Mouse (Mus musculus) retina, adult 2 months (tissue): ENCODE data around the gene Pcnx.

Experiments used
- DNase-seq: peaks from one replicate; pipeline ENCODE4 v3.0.0-alpha.2; 2012; ENCODE audit warnings: low read depth, low spot score

The Pcnx gene

GRCm38 (mm10) chr12:81904456-81904855, 44.6 kb downstream of the Pcnx start:
- no peak for DNase-seq

DNA sequence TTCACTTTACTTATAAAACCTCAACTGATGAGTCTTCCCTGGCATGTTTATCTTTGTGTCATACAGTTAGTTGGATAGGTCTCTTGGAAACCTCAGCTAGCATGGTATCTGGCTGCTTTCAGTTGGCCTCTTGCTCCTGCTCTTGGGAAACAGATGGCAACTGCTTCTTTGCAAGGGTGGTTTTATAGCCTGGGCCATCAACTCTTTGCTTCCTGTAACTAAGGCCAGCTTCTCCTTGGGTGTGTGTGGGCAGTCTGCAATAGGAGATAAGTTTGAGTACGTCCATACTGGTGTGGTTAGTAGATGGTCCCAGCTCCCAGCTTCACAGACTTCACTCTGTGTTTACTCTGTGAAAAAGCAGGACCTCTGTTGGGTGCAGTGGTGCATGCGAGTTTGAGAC, 46.0 kb downstream of the Pcnx start:
- DNase-seq = no peak

DNA sequence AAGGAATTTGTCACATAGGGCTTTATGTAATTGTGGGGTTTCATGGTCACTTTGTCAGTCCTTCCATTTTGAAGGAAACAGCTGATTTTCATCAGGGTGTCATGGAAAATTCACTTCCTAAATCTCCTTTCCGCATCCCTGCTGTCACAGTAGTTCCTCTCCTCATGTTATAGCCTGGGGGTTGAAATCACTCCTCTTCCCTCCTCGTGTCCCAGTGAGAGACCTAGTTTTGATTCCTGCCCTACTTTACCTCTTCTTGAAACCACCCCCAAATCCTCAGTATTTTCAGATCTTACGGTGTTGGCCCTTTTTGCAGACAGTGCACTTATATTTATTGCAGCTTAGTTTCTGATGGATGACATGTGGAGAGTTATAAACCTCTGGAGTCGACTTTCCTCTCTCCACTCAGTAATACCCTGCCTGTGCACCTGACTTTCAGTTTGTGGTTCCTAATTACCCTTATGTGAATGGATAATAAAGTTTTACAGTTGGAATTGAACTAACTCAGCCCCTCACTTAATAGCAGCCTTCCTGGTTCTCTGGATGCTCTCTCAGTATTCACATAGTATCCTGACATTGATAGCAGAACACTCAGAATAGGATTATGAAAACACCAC, 48.0 kb downstream of the Pcnx start:
- DNase-seq = no peak

- DNase-seq = no peak
Observed at GRCm38 (mm10) chr12:81910439-81910838, 50.6 kb downstream of the Pcnx start.

- peak; percentile 48 for DNase-seq
Observed at GRCm38 (mm10) chr12:81915176-81915950, 55.5 kb downstream of the Pcnx start.

- no peak for DNase-seq
Observed at GRCm38 (mm10) chr12:81918346-81918745, 58.5 kb downstream of the Pcnx start.

DNA sequence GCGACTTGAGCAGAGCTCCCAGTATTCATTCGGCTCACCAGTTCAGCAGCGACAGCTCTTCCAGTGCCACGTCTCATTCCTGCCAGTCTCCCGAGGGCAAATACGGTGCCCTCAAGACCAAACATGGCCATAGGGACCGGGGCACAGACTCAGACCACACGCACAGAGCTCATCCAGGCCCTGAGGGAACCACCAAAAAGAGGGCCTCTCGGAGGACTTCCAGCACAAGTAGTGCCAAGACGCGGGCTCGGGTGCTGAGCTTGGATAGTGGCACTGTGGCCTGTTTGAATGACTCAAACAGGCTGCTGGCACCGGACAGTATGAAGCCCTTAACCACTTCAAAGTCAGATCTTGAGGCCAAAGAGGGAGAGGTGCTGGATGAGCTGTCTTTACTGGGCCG, 59.1 kb downstream of the Pcnx start:
- DNase-seq = no peak

- no peak for DNase-seq
Observed at GRCm38 (mm10) chr12:81920027-81920426, 60.2 kb downstream of the Pcnx start.

- no peak for DNase-seq
Observed at GRCm38 (mm10) chr12:81920614-81921013, 60.8 kb downstream of the Pcnx start.

GRCm38 (mm10) chr12:81921785-81922184, 62.0 kb downstream of the Pcnx start:
- no peak for DNase-seq

GRCm38 (mm10) chr12:81922838-81923237, 63.0 kb downstream of the Pcnx start:
- DNase-seq = no peak

DNA sequence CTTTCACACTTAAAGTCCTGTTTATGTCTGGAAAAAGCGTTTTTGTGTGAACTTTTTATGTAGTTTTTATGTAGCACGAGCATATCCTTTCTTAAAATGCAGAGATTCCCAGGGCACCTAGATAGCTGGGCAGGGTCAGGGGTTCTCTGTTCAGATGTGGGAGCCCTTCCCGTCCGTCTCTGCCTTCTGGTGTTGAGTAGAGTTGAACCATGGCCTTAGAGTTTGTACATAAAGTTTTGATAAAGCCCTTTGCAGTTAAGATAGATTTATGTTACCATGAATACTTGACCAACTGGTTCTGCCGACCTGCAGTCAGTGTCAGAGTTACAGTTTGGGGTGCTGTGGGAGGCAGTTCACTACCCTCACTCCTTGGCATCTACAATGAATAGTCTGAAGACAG, 67.3 kb downstream of the Pcnx start:
- DNase-seq = no peak

DNA sequence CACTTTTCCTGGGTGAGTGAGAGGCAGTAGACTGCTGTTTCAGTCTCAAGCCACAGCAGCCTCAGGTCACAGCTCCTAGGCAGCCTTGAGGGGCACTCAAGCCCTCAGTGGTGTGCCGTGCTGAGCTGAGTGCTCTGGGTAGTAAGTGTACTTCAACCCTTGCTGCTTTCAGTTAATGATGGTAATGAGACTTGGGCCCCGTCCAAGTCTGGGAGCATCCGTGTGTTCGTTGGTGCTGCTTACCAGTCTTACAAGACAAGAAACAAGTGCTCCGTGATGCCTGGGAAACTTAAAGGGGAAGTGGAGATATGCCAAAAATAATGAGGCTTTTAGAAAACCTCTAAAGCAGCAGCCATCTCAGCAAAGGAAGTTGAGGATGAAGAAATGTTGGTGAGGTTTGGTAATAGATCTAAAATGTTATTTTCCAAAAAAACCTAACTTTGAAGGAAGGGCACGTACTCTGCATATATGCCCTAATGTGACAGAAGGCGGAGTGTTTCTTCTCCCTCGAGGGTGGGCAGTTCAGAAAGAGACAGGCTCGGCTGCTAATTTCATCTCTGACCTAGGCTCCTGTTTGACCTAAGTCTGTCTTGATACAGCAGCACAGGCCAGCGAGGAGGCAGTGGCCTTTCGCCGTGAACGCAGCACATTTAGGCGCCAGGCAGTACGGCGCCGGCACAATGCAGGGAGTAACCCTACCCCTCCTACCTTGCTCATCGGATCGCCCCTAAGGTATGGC, 68.0 kb downstream of the Pcnx start:
- no peak for DNase-seq

DNA sequence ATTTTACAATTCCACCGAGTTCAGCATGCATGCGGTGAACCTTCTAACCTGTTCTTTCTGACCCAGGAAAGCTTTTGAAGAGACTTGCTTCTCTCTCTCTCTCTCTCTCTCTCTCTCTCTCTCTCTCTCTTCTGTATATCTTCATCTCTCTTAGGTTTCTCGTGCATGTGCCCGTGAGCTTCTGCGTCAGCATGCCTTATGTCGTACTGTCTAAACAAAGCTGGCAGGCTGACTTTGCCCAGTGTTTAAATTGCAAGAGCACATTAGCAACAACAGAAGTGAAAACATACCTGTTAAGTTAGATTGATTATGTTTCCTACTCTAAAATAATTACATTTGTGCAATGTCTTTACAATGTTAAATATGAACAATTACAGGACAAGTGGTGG, 68.6 kb downstream of the Pcnx start:
- no peak for DNase-seq

GRCm38 (mm10) chr12:81932015-81932414, 72.2 kb downstream of the Pcnx start:
- no peak for DNase-seq

DNA sequence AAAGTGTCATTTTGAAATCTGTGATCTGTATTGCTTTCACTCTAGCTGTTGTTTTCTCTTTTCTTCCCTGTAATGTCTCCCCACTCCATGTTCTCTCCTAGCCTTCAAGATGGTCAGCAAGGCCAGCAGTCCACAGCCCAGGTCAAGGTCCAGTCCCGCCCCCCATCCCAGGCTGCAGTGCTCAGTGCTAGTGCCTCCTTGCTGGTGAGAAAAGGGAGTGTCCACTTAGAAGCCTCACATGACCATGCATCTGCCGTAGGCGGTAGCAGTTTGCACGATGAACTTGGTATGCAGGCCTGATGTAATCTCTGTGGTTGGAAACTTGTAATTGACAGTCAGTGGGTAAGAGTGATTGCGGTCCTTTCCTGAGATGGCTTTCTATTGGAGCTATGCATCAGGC, 73.6 kb downstream of the Pcnx start:
- no peak for DNase-seq

DNA sequence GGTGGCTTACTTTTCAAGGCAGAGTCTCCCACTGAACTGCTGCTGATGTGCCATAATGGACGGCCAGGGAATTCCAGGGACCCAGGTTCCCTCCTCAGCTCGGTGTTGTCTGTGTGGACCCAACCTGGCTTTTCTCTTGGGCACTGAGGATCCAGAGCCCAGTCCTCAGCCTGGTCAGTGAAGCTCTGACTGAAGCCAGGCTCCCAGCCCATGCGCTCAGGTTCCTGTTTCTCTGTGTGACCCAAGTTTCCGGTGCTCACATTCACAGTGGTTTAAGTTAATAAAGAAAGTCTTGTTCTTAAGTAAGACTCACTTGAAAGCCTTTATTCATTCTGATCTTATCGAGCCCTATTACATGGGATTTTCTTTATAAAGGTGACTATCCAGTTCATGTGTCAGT, 74.7 kb downstream of the Pcnx start:
- DNase-seq = no peak

- no peak for DNase-seq
Observed at GRCm38 (mm10) chr12:81936066-81936465, 76.2 kb downstream of the Pcnx start.

- DNase-seq = no peak
Observed at GRCm38 (mm10) chr12:81941191-81941590, 81.4 kb downstream of the Pcnx start.

DNA sequence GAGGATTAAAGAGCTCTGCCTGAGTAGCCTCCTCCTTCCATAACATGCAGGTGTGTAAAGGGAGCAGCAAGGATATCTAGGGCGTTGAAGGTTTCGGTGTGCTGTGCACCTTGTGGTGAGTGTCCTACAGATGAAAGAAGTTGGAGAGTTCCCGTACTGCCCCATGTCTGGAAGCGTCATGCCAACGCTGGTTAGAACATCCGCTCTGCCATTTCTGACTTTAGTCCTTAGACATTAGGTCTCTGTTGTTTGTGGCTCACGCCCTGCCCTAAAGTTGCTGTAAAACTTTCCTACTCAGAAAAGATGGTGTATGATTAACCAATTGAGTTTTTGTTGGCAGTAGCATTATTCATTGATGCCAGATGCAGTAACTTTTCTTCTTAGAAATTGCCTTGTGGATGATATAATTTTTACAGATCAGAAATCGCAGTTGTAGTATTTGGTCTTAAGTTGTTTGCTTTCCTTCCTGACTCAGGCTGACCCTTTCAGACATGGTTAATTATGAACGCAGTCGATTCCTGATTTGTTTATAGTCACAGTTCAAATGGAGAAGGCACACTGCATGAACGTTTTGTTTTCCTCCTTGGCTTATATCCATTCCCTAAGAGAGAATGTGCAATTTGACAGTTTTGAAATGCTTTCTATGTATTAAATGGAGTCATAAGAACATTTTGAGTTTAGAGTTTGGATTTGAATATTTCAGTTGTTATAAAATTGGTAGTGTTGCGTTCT, 83.7 kb downstream of the Pcnx start:
- DNase-seq = no peak

DNA sequence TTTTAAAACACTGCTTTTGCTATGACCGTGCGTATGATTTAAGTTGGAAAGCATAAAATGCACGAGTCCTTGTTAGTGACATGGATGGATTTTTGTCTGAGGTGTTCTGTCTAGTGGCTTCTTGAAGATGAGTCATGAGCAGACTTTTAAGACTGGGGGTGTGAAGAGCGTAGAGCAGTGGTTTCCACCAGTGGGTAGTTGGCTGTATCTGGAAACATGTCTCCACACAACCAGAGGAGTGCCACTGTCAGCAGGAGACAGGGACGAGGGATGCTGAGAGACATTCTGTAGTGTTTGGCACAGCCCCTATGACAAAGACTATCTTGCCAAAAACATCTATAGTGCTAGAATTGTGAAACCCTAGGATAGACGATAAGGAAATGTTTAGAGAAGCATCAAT, 89.2 kb downstream of the Pcnx start:
- DNase-seq = no peak

- DNase-seq = no peak
Observed at GRCm38 (mm10) chr12:81950016-81950415, 90.2 kb downstream of the Pcnx start.
